Mouse (Mus musculus): ENCODE results near the gene Cltc.
"Not testable (repeated sequence)": the region's sequence is repeated elsewhere in the genome, so short reads cannot be mapped to it uniquely, and the experiment has no call there.

The Cltc gene

DNA sequence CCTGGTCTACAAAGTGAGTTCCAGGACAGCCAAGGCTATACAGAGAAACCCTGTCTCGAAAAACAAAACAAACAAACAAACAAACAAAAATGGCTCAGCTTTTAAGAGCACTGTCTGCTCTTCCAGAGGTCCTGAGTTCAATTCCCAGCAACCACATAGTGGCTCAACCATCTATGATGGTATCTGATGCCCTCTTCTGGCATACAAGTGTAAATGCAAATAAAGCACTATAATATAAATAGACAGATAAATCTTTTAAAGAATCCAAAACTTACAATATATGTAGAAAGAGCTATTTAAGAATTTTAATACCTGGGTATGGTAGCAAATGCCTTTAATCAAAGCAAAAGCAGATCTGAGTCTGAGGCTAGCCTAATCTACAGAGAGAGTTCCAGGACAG, 19.1 kb downstream of the Cltc start:
- DNase-seq (ENCODE audit: low read depth) = not testable (repeated sequence)

DNA sequence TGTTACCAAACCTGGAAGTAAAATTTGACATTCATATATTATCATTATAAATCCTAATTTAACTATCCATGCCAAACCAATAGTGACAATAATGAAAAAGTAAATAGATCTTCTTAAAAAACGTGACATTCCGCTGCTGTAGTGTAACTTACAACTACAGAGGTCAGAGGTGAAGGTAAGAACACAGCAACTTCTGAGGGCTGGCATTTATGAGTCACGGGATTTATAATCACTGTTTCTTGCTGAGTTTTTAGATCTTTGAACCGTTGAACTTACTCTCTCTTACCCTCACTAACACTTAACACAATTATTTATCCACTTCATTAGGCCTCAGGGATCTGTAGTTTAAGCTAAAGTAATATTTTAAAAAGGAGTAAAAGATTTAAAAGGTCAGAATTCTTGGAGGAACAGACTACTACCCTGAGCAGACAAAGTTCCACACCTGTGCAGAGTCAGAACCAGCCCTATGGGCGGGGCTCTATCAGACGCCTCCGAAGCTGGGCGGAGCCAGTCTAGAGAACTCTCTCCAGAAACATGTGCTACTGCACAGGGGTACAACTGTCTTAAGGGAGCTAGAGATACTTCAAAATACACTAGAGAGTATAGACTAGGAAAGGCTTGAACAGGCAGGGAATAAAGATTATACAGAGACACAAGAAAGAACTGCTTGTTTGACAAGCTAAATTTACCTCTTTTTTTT, 19.9 kb downstream of the Cltc start:
- DNase-seq (ENCODE audit: low read depth) = no peak

GRCm38 (mm10) chr11:86734993-86735392, 22.4 kb downstream of the Cltc start:
- no peak for DNase-seq (ENCODE audit: low read depth)

DNA sequence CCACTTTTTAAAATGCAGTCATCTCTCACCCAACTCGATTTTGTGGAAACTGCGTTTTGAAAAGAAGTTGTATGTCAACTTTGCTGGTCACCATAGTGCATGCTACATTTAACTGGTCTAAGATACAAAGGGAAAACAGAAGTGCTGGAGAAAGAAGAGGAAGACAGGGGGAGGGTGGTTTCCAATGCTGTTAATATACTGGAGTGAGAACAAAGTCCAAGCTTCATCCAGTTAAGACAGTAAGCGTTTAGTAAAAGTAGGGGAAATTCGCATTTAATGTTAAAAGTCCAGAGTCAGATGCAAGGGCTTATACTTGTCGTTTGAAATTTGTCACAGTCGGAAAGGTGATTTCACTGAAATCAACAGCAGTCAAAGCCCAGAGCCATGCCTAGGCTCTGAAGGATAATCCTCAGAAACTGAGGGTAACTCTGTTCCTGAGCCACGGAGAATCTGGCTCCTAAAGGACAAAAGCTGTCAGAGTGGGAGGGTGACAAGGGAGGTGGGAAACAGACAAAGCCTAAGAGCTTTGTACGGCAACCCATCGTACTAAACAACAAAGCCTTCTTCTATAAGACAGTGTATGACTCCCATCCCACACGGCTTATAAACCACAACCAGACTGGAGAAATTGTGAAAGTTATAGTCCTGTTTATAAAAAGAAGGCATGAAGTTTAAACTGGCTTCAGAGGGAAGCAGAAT, 23.0 kb downstream of the Cltc start:
- no peak for DNase-seq (ENCODE audit: low read depth)

GRCm38 (mm10) chr11:86731443-86731842, 25.9 kb downstream of the Cltc start:
- DNase-seq (ENCODE audit: low read depth) = no peak

DNA sequence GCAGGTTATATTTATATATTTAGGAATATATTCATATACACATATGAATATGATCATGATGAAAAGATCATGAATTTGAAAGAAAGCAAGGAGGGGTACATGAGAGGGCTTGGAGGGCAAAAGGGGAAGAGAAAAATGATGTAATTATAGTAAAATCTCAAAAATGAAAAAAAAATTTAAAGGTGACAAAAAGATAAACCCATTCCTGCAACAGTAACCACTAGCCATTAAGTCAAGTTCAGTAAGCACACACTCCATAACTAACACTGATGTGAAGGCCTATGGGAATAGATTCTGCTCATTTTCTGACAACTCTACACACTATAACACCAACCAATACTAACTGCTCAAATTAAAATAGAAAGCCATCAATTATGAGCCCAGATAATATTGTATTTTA, 31.8 kb downstream of the Cltc start:
- DNase-seq (ENCODE audit: low read depth) = no peak

DNA sequence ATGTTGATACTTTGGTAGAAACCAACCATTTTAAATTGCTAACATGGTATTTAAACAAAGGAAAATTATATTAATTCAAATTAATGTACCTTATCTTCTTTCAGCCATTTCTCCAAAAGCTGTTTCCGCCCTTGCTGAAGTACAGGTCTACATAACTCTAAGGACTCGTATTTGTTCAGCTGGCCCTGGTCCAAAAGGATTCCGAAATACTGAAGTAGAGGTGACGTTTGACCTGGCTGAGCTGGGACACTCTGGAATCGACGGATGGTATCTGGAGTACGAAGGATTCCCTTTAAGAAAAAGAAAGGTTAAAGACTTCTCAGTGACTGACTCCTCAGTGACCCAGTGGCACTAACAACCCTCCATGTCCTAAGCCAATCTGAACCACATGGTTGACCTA, 32.4 kb downstream of the Cltc start:
- DNase-seq (ENCODE audit: low read depth) = no peak

DNA sequence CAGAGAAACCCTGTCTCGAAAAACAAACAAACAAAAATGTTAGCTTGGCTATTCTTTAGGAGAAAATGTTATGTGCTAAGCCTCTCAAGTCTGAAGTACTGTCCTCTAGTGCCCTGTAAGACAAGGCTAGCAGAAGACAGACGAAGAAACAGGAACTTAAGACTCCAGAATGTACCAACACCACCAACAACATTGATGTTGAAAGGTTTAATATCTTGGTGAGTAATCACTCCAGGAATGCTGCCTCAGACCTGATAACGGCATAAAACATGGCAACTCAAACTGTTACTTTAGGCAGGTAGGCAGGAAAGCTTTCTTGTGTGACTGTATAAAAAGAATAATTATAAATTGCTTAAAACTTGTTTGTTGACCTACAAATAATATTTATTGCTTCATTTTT, 33.4 kb downstream of the Cltc start:
- no peak for DNase-seq (ENCODE audit: low read depth)

GRCm38 (mm10) chr11:86719390-86719789, 38.0 kb downstream of the Cltc start:
- no peak for DNase-seq (ENCODE audit: low read depth)

DNA sequence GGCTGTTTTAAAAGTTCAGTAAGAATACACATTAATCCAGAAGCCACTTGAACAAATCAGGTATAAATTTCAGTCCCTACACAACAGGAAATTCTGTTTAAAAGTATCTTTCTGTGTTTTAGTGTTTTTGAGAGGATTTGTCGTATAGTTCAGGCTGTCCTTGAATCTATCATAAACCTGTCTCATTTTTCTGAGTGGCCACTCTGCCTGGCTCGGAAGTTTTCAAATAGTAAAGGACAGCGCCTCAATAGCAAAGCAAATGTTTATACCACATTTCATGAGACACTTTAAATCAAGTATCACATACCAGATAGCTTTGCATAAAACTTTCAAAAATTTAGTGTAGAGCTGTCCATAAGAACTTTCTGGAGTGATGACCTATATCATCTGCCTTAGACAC, 39.0 kb downstream of the Cltc start:
- DNase-seq (ENCODE audit: low read depth) = no peak

GRCm38 (mm10) chr11:86717306-86718065, 39.9 kb downstream of the Cltc start:
- no peak for DNase-seq (ENCODE audit: low read depth)

DNA sequence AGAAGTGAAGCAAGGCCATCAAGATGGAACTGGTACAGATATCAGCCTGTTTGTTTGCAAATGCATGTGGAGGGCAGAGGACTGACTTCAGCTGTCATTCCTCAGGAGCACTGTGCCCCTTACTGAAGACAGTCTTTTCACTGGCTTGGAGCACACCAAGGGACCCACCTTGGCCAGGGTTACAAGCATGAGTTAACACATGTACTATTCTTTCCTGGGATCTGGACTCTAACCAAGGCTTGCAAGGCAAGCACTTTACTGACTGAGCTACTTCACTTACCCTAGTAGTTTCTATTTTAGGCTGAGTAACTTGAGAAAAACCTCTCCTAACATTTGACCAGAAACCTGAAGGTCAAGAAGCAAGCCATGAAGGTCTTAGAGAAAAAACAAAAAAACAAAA, 42.8 kb downstream of the Cltc start:
- no peak for DNase-seq (ENCODE audit: low read depth)

DNA sequence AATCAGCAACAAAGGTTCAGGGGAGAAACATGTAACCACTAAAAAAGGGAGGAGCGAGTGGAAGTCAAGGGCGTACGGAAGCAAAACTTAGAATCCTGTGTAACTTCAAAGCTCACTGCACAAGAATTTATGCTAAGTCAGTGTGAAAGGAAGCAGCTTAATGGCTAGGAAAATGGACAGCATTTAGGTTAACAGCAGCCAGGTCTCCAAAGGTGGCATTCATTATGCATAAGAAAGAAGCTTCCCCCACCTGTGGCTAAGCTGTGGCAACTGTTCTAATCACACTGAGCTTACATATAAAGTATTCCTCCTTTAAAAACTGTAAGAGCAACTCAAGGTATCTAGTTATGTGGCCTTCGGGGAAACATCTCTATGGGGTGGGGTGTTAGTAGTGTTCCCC, 56.2 kb downstream of the Cltc start:
- no peak for DNase-seq (ENCODE audit: low read depth)

GRCm38 (mm10) chr11:86695461-86695860, 61.9 kb downstream of the Cltc start:
- no peak for DNase-seq (ENCODE audit: low read depth)

GRCm38 (mm10) chr11:86692546-86692945, 64.8 kb downstream of the Cltc start:
- no peak for DNase-seq (ENCODE audit: low read depth)

DNA sequence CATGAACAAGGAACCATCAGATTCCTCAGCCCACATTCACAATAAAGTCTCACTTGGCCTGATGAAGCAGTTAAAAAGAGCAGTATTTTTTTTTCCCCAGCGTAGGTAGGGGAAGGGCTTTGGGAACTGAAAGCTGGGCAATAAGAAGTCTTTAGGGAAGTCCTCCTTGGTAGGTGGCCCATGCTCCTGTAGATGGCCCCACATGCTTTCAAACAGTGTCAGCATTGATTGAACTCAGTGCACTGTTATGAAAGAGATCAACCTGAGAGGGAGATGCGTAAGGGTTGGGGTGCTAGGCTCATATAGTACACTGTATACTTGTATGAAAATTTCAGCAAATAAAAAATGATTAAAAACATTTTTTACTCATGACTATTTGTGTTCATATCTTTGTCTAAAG, 65.4 kb downstream of the Cltc start:
- DNase-seq (ENCODE audit: low read depth) = no peak

- DNase-seq (ENCODE audit: low read depth) = no peak
Observed at GRCm38 (mm10) chr11:86691482-86691881, 65.9 kb downstream of the Cltc start.

GRCm38 (mm10) chr11:86690383-86690782, 67.0 kb downstream of the Cltc start:
- no peak for DNase-seq (ENCODE audit: low read depth)

DNA sequence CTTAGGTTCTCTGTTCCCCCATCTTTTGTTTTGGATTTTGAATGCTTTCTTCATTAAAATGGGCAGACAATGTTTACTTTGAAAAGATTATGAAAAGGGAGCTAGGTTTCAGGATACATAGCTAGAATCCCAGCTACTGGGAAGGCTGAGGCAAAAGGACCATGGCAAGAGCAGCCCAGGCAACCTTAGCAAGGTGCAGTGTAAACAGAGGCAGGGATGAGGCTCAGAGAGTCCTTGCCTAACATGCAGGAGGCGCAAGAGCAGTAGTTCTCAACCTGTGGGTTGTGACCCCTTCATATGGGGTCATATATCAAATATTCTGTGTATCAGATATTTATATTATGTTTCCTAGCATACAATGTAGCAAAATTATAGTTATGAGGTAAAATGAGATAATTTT, 72.0 kb downstream of the Cltc start:
- DNase-seq (ENCODE audit: low read depth) = no peak

- no peak for DNase-seq (ENCODE audit: low read depth)
Observed at GRCm38 (mm10) chr11:86684126-86685012, 73.0 kb downstream of the Cltc start.

- DNase-seq (ENCODE audit: low read depth) = peak; percentile 97
Observed at GRCm38 (mm10) chr11:86683395-86684125, 73.8 kb downstream of the Cltc start, which contains the start of the genes Vmp1 and Ptrh2. Gene Vmp1 (minus strand): TSS chr11:86683836. Gene Ptrh2 (plus strand): TSS chr11:86683985.
